Mouse (Mus musculus) lung, embryonic 16.5 days (tissue): ENCODE data around the gene Mrpl43. TPM values are rescaled to one million over a fixed set of nuclear protein-coding genes. Genes with fewer than 3 reads are reported as not detected.

Source experiments
- ATAC-seq: fragments of 200-750 bp; cut with Nextera tagmentation; 2 replicates; pipeline ENCODE4 v1.8.0; 2017; ENCODE audit warnings: low read depth, mild to moderate bottlenecking, moderate library complexity
- H3K27ac ChIP-seq: fragments of 300-500 bp; sonication (generic); 2 replicates; pipeline ENCODE4 v1.5.1; 2014; ENCODE audit warnings: mild to moderate bottlenecking, control low read depth, low read length
- H3K27me3 ChIP-seq: fragments of 300-500 bp; sonication (generic); 2 replicates; pipeline ENCODE4 v1.6.1; 2014; ENCODE audit warnings: low read depth, low read length, mixed read lengths; ENCODE audit not compliant: control insufficient read depth, insufficient read depth
- H3K36me3 ChIP-seq: fragments of 300-500 bp; sonication (generic); 2 replicates; pipeline ENCODE4 v1.6.1; 2014; ENCODE audit warnings: low read length; ENCODE audit not compliant: control insufficient read depth, insufficient read depth
- H3K4me1 ChIP-seq: fragments of 300-500 bp; sonication (generic); replicated peaks from 2 replicates; pipeline ENCODE4 v1.6.1; 2014; ENCODE audit warnings: low read length, mixed read lengths; ENCODE audit not compliant: control insufficient read depth, insufficient read depth
- H3K4me2 ChIP-seq: fragments of 300-500 bp; sonication (generic); 2 replicates; pipeline ENCODE4 v1.6.1; 2014; ENCODE audit warnings: low read depth, low read length, control low read depth
- H3K4me3 ChIP-seq: fragments of 300-500 bp; sonication (generic); 2 replicates; pipeline ENCODE4 v1.5.1; 2014; ENCODE audit warnings: mild to moderate bottlenecking, low read length, control low read depth
- H3K9ac ChIP-seq: fragments of 300-500 bp; sonication (generic); 2 replicates; pipeline ENCODE4 v1.6.1; 2014; ENCODE audit warnings: low read length, control low read depth
- H3K9me3 ChIP-seq: fragments of 300-500 bp; sonication (generic); 2 replicates; pipeline ENCODE4 v1.6.1; 2016; ENCODE audit warnings: low read length; ENCODE audit not compliant: control insufficient read depth
- WGBS: fragments of 180-500 bp; shearing (Covaris S2); extraction: QIAGEN DNeasy Blood & Tissue Kit; methylation state at CpG from one replicate; pipeline ENCODE4 v1.1.7; 2014; 5-methylcytosine and 5-hydroxymethylcytosine counted together
- polyA plus RNA-seq: library from polyadenylated mRNA; unstranded; fragments of >200 nt; fragmentation: Nextera tagmentation; extraction: Ambion mirVana; gene quantifications from 2 replicates; pipeline ENCODE4 v1.2.1, GENCODE M21; 2015

Mrpl43 gene
- polyA plus RNA-seq, 1 experiment from 2014 or later = 65.2 TPM

DNA sequence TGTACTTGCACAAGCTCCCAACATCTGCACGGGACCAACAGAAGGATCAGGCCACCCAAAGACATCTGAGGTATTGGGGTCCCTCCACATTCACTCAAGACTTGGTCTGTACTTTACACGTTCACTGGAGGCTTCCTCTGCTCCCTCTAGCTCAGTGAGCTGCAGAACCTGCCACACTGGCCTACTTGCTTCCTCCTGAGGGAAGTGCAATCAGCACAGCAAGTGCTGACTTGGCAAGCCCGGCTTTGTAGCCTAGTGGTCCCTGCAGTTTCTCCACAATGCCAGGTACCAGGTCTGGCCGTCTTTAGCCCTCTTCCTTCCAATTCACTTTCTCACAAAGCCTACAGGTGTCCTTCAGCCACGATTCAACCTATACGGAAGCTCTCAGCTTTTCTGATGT, 19.2 kb downstream of the Mrpl43 start:
- Histone ChIP-seq H3K27ac (no peak overlapping the region), H3K4me1 (peaks cover 18% of the 10 kb centered on the region), H3K36me3 (peaks cover under 1% of the 10 kb centered on the region; the same call in 1 of the 2 replicates), H3K4me3 (no peak overlapping the region), H3K9me3 (no peaks in the 10 kb centered on the region), H3K27me3 (no peaks in the 10 kb centered on the region), H3K4me2 (no peak overlapping the region), H3K9ac (no peak overlapping the region)
- no peak for ATAC-seq
- 63% methylated on average over 6 of the region's 6 CpGs for WGBS

DNA sequence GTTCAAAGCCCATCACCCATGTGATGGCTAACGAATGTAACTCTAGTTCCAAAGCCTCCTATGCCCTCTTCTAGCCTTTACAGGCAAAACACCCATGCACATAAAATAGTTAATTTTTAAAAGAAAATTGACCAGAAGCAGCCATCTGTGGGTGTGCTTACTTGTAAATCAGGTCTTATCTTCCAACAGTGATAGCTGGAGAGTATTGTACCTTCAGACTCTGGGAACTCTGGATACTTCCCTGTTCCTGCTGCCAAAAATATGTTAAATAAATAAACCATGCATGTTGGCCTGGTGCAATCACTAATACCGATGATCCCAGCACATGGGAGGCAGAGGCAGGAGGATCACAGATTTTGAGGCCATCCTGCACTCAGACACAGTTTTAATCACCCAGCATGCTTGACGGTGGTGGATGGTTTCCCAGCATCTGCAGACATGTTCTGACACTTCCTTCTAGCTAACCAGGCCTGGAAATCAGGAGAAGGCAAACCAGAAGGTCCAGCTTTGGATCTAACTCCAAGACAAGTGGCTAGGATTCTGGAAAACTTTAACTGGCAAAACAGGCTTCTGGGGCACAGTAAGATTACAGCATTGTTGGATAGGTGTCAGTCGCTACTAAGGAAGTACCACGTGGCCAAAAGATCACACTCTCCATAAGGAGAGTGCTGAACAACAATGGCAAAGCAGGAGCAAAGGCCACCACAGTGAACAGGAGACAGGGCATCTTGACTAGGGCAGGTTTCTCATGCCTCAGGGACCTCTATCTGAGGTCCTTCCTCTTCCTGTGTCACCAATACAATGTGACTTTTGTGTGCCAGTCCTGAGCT, 20.9 kb downstream of the Mrpl43 start:
- no peak overlapping the region for H3K9ac ChIP-seq
- ATAC-seq = no peak
- no peak overlapping the region for H3K27ac ChIP-seq
- peaks cover 12% of the 10 kb centered on the region for H3K36me3 ChIP-seq
- 40% methylated on average over 5 of the region's 5 CpGs for WGBS
- H3K4me3 ChIP-seq = no peak overlapping the region
- H3K4me1 ChIP-seq = peaks cover 13% of the 10 kb centered on the region
- no peaks in the 10 kb centered on the region for H3K27me3 ChIP-seq
- no peak overlapping the region for H3K4me2 ChIP-seq
- no peaks in the 10 kb centered on the region for H3K9me3 ChIP-seq

DNA sequence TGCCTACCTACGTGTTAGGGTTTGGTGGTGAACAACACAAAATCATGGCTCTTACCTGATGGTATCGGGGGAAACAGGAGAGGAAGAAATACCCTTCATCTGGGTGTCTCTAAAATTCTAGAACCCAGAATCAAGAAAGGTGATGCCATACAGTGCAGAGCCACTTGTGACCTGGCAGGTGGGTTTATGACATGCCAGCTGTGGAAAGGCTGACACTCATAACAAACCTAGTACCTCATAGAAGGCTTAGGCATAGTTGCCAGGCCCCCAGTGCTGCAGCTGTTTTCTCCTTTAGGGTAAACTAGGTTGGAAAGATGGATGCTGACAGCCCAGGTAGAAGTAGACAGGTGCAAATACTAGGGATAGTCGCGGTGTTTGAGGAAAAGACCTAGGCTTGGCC, 21.8 kb downstream of the Mrpl43 start:
- no peak overlapping the region for H3K9ac ChIP-seq
- peaks cover 17% of the 10 kb centered on the region for H3K36me3 ChIP-seq
- no peak overlapping the region for H3K27ac ChIP-seq
- H3K27me3 ChIP-seq = no peaks in the 10 kb centered on the region
- no peaks in the 10 kb centered on the region for H3K9me3 ChIP-seq
- no peak for ATAC-seq
- no peak overlapping the region for H3K4me3 ChIP-seq
- peaks cover 7% of the 10 kb centered on the region for H3K4me1 ChIP-seq
- 90% methylated on average over 4 of the region's 4 CpGs for WGBS
- no peak overlapping the region for H3K4me2 ChIP-seq

DNA sequence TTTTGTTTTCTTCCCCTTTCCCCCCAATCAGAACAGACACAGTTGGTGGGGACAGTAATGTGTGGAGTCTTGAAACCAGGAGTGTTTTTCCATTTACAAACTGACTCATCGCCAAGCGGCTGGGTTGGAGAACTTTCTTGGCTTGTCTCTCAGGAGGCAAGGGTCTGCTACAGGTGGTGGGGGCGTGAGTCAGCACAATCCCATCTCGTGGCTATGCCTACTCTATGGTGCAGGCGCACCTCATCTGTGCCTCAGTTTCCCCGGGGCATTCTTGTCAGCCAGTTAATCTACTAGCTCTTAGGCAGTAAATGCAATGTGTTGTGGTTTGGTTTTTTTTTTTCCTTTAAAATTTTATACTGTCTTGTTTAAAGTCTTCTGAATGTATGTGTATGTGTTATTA, 22.9 kb downstream of the Mrpl43 start:
- H3K9ac ChIP-seq = no peak overlapping the region
- peaks cover 1% of the 10 kb centered on the region for H3K4me1 ChIP-seq
- 87% methylated on average over 6 of the region's 6 CpGs for WGBS
- no peaks in the 10 kb centered on the region for H3K27me3 ChIP-seq
- no peak overlapping the region for H3K4me3 ChIP-seq
- no peak overlapping the region for H3K27ac ChIP-seq
- H3K36me3 ChIP-seq = peaks cover 24% of the 10 kb centered on the region
- H3K4me2 ChIP-seq = no peak overlapping the region
- ATAC-seq = no peak
- no peaks in the 10 kb centered on the region for H3K9me3 ChIP-seq

DNA sequence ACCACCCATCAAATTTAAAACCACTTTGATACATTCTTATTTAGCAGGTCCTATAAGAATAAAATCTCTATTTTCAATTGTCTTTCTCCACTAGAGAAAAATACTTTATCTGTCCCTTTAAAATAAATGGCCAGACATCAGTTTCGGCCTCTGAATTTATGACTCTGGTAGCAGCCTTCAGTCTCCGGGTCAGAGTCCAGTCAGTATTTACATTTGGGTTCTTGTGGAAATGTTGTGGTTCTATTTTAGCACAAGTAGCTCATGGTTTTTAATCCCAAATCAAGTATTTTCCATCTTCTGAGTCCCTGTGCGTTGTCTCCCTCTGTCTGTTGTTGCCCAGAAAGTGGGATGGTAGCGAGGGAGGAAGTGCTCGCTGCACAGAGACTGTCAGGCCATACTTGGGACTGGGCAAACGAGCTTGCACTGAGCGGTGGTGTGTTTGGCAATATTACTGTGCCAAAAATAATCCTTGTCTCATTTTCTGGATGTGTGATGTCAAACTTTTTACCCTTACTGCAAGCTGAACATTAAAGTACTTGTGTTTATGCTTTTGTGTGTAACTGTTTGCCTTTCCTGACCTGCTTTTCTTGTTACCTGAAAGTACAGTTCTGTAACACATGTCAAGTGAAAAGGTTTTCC, 23.6 kb downstream of the Mrpl43 start:
- Histone ChIP-seq H3K9ac (no peak overlapping the region), H3K9me3 (no peaks in the 10 kb centered on the region), H3K27ac (no peak overlapping the region), H3K4me1 (no peaks in the 10 kb centered on the region), H3K27me3 (no peaks in the 10 kb centered on the region), H3K4me3 (no peak overlapping the region), H3K36me3 (peaks cover 31% of the 10 kb centered on the region), H3K4me2 (no peak overlapping the region)
- WGBS = 70% methylated on average over 7 of the region's 7 CpGs
- ATAC-seq = no peak

DNA sequence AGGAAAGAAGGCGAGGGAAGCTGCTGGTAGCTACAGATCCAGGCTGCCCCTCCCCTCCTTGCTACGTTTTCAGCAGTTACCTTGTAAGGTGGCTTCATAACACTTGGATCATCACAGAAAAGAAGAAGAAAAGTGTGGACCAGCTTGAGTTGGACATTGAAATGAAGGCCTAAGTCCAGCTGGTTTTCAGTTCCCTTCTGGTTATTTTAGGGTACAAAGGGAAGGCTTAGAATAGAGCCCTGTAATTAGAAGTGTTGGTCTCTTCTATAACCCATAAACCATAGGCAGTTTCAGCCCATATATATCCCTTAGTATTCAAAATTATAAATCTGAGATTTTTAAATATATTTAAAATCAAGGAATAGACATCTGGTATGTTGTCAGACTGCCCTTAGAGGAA, 25.5 kb downstream of the Mrpl43 start:
- H3K9me3 ChIP-seq = no peaks in the 10 kb centered on the region
- H3K27ac ChIP-seq = no peak overlapping the region
- H3K36me3 ChIP-seq = peaks cover 49% of the 10 kb centered on the region
- no peaks in the 10 kb centered on the region for H3K27me3 ChIP-seq
- H3K4me3 ChIP-seq = no peak overlapping the region
- no peaks in the 10 kb centered on the region for H3K4me1 ChIP-seq
- H3K4me2 ChIP-seq = no peak overlapping the region
- ATAC-seq = no peak
- no peak overlapping the region for H3K9ac ChIP-seq
- WGBS = 65% methylated on average over 2 of the region's 2 CpGs

DNA sequence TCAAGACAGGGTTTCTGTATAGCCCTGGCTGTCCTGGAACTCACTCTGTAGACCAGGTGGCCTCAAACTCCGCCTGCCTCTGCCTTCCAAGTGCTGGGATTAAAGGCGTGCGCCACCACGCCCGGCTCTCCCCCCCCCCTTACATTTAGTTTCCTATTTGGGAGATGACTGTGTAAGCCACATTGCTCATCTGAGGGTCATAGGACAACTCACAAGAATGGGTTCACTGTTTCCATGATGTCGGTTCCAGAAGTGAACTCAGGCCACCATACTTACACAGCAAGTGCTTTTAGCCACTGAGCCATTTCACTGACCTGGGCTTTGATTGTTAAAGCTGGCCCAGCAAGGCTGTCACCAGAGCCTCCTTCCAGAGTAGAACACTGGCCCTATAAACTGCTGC, 29.1 kb downstream of the Mrpl43 start:
- Histone ChIP-seq H3K36me3 (peaks cover 76% of the 10 kb centered on the region), H3K4me1 (no peaks in the 10 kb centered on the region), H3K27me3 (no peaks in the 10 kb centered on the region), H3K27ac (no peak overlapping the region), H3K9ac (no peak overlapping the region), H3K4me3 (no peak overlapping the region), H3K9me3 (no peaks in the 10 kb centered on the region), H3K4me2 (no peak overlapping the region)
- WGBS = 79% methylated on average over 6 of the region's 6 CpGs
- no peak for ATAC-seq

DNA sequence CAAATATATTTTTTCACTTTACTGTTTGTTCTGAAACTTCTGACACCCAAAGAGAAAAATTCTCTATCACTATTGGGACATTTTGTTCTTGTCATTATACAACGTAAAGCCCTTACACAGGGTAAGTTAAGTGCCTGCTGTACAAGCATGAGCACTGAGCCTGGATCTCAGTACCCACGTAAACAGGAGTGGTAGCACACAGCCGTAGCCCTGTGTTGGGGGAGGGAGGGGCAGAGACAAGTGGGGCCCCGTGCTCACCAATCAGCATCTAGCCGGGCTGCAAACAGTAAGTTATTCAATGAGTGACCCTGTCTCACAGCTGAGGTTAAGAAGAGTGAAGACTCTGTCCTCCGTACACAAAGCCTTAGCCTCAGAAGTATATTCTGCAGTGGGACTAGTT, 29.6 kb downstream of the Mrpl43 start:
- H3K27me3 ChIP-seq = no peaks in the 10 kb centered on the region
- no peaks in the 10 kb centered on the region for H3K9me3 ChIP-seq
- no peak overlapping the region for H3K4me2 ChIP-seq
- H3K27ac ChIP-seq = no peak overlapping the region
- H3K9ac ChIP-seq = no peak overlapping the region
- no peak overlapping the region for H3K4me3 ChIP-seq
- no peaks in the 10 kb centered on the region for H3K4me1 ChIP-seq
- 71% methylated on average over 6 of the region's 6 CpGs for WGBS
- no peak for ATAC-seq
- peaks cover 74% of the 10 kb centered on the region for H3K36me3 ChIP-seq

DNA sequence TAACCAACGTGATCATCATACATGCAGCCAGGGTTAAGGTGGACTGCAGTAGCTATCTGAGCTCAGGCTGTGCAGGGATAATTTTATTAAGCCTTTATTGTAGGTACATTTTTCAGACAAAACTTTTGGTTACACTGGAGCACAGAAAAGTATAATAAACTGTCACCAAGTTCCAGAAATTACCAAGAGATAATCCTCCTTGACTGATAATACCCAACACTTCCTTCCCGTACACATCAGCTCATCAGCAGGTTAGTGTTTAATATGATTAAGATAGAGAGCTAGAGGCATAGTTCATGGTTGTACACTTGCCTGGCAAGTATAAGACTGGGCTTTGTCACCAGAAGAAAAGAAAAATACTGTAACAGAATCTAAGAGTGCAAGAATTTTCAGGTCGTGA, 37.9 kb downstream of the Mrpl43 start:
- Histone ChIP-seq H3K9ac (no peak overlapping the region), H3K4me1 (no peaks in the 10 kb centered on the region), H3K27me3 (no peaks in the 10 kb centered on the region), H3K4me2 (no peak overlapping the region), H3K36me3 (peaks cover 67% of the 10 kb centered on the region), H3K27ac (no peak overlapping the region), H3K9me3 (no peaks in the 10 kb centered on the region), H3K4me3 (no peak overlapping the region)
- 76% methylated on average over 3 of the region's 3 CpGs for WGBS
- no peak for ATAC-seq
